Mouse (Mus musculus): Measurements from ENCODE around the gene Dnaja3.

DNA sequence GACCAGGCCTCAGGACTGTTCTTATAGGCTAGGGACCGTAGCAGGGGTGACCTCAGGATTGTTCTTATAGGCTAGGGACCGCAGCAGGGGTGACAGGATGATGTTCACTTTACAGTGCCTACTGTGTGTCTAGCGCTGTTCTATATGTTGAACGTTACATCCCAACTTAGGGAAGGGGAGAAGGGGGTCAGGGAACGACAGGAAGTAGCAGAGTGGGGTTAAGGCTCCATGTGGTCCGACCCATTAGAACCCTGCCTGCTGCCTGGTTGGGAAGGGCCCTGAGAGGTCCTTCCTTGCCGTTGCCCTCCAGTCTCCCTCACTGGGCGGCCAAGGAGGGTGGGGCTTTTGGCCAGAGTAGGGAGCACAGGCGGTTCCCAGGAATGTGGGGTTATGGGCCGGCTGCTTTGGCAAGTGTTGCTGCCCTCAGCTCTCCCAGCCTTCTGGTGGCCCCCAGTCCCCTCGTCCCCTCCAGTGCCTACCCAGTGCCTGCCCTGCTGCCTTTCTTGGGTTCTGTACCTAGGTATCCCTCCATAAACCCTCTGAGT lies 35.4 kb upstream of the Dnaja3 start:
- no peak for TF ChIP-seq POLR2A (IDR thresholded peaks at IDR 0.05; ENCODE audit: low read depth, low read length)
- no peak for TF ChIP-seq CTCF (IDR thresholded peaks at IDR 0.05; ENCODE audit: extremely low read depth, insufficient read length, insufficient replicate concordance, low read depth, low read length)

Measured in small intestine, adult 2 months (tissue).